Mouse (Mus musculus): ENCODE data around the gene Cntrl. TPM values are rescaled to one million over a fixed set of nuclear protein-coding genes. Genes with fewer than 3 reads are reported as not detected.
A peak's percentile ranks its signal among the peaks of the same experiment; 100 is the strongest.

Cntrl gene
- polyA plus RNA-seq, 1 experiment from 2014 or later = 22.5 TPM

- H3K9ac ChIP-seq (ENCODE audit: low read length) = no peak overlapping the region
- peaks cover 4 to 6% of the 10 kb centered on the region in 2 experiments for H3K4me1 ChIP-seq (ENCODE audit: control insufficient read depth in 2 of 2, insufficient read depth in 2 of 2, low read length in 2 of 2)
- no peak for ATAC-seq (ENCODE audit: insufficient number of reproducible peaks, insufficient read depth, low FRiP score, low read depth)
- no peaks in the 10 kb centered on the region for H3K27me3 ChIP-seq (ENCODE audit: control insufficient read depth, insufficient read depth, low read length)
- H3K4me2 ChIP-seq (ENCODE audit: low read length) = no peak overlapping the region
- no peaks in the 10 kb centered on the region for H3K36me3 ChIP-seq (ENCODE audit: control insufficient read depth, insufficient read depth, low read length)
- H3K4me3 ChIP-seq (ENCODE audit: control insufficient read depth in 1 of 2, insufficient read depth in 1 of 2, low read depth in 1 of 2, low read length in 2 of 2) = no peak overlapping the region
- H3K9me3 ChIP-seq (ENCODE audit: control insufficient read depth, low read length) = no peaks in the 10 kb centered on the region
- H3K27ac ChIP-seq (replicated peaks in 1 of 2; ENCODE audit: control insufficient read depth in 1 of 2, insufficient read depth in 1 of 2, low read depth in 2 of 2, low read length in 2 of 2) = no peak overlapping the region
Observed at GRCm38 (mm10) chr2:35102777-35103176, 6.5 kb upstream of the Cntrl start.

- Histone ChIP-seq H3K27me3 (ENCODE audit: control insufficient read depth, insufficient read depth, low read length) (no peaks in the 10 kb centered on the region), H3K27ac (replicated peaks in 1 of 2; ENCODE audit: control insufficient read depth in 1 of 2, insufficient read depth in 1 of 2, low read depth in 2 of 2, low read length in 2 of 2) (no peak overlapping the region), H3K4me2 (ENCODE audit: low read length) (no peak overlapping the region), H3K9ac (ENCODE audit: low read length) (no peak overlapping the region), H3K4me3 (ENCODE audit: control insufficient read depth in 1 of 2, insufficient read depth in 1 of 2, low read depth in 1 of 2, low read length in 2 of 2) (no peak overlapping the region), H3K9me3 (ENCODE audit: control insufficient read depth, low read length) (no peaks in the 10 kb centered on the region), H3K4me1 (ENCODE audit: control insufficient read depth in 2 of 2, insufficient read depth in 2 of 2, low read length in 2 of 2) (peaks cover 4 to 6% of the 10 kb centered on the region in 2 experiments), H3K36me3 (ENCODE audit: control insufficient read depth, insufficient read depth, low read length) (no peaks in the 10 kb centered on the region)
- WGBS = 72% methylated on average over 5 of the region's 5 CpGs
- no peak for ATAC-seq (ENCODE audit: insufficient number of reproducible peaks, insufficient read depth, low FRiP score, low read depth)
Observed at GRCm38 (mm10) chr2:35103558-35103957, 5.7 kb upstream of the Cntrl start.

- Histone ChIP-seq H3K27me3 (ENCODE audit: control insufficient read depth, insufficient read depth, low read length) (no peaks in the 10 kb centered on the region), H3K9ac (ENCODE audit: low read length) (no peak overlapping the region), H3K36me3 (ENCODE audit: control insufficient read depth, insufficient read depth, low read length) (no peaks in the 10 kb centered on the region), H3K27ac (replicated peaks in 1 of 2; ENCODE audit: control insufficient read depth in 1 of 2, insufficient read depth in 1 of 2, low read depth in 2 of 2, low read length in 2 of 2) (no peak overlapping the region), H3K9me3 (ENCODE audit: control insufficient read depth, low read length) (no peaks in the 10 kb centered on the region), H3K4me1 (ENCODE audit: control insufficient read depth in 2 of 2, insufficient read depth in 2 of 2, low read length in 2 of 2) (peaks cover 4 to 6% of the 10 kb centered on the region in 2 experiments), H3K4me2 (ENCODE audit: low read length) (no peak overlapping the region), H3K4me3 (ENCODE audit: control insufficient read depth in 1 of 2, insufficient read depth in 1 of 2, low read depth in 1 of 2, low read length in 2 of 2) (no peak overlapping the region)
- ATAC-seq (ENCODE audit: insufficient number of reproducible peaks, insufficient read depth, low FRiP score, low read depth) = no peak
- WGBS = 52% methylated on average over 3 of the region's 3 CpGs
Observed at GRCm38 (mm10) chr2:35104843-35105242, 4.4 kb upstream of the Cntrl start.

GRCm38 (mm10) chr2:35107984-35108635 is 1.2 kb upstream of the Cntrl start:
- WGBS = 57% methylated on average over 5 of the region's 5 CpGs
- H3K36me3 ChIP-seq (ENCODE audit: control insufficient read depth, insufficient read depth, low read length) = no peaks in the 10 kb centered on the region
- ATAC-seq (ENCODE audit: insufficient number of reproducible peaks, insufficient read depth, low FRiP score, low read depth) = no peak

GRCm38 (mm10) chr2:35108712-35109111 is 580 bp upstream of the Cntrl start:
- H3K27ac ChIP-seq (replicated peaks in 1 of 2; ENCODE audit: control insufficient read depth in 1 of 2, insufficient read depth in 1 of 2, low read depth in 2 of 2, low read length in 2 of 2) = peak overlapping the region; percentile 28 to 83
- no peaks in the 10 kb centered on the region for H3K9me3 ChIP-seq (ENCODE audit: control insufficient read depth, low read length)
- no peaks in the 10 kb centered on the region for H3K27me3 ChIP-seq (ENCODE audit: control insufficient read depth, insufficient read depth, low read length)
- H3K4me2 ChIP-seq (ENCODE audit: low read length) = peak overlapping the region; percentile 80
- WGBS = 32% methylated on average over 3 of the region's 3 CpGs
- ATAC-seq (ENCODE audit: insufficient number of reproducible peaks, insufficient read depth, low FRiP score, low read depth) = peak; percentile 24; the same call in 1 of the 2 replicates
- H3K4me3 ChIP-seq (ENCODE audit: control insufficient read depth in 1 of 2, insufficient read depth in 1 of 2, low read depth in 1 of 2, low read length in 2 of 2) = peak overlapping the region; percentile 84 to 94
- no peaks in the 10 kb centered on the region for H3K36me3 ChIP-seq (ENCODE audit: control insufficient read depth, insufficient read depth, low read length)
- peaks cover 0 to 6% of the 10 kb centered on the region in 2 experiments; a peak in 1 of 4 replicates for H3K4me1 ChIP-seq (ENCODE audit: control insufficient read depth in 2 of 2, insufficient read depth in 2 of 2, low read length in 2 of 2)
- peak overlapping the region; percentile 81 for H3K9ac ChIP-seq (ENCODE audit: low read length)

More at GRCm38 (mm10) chr2:35107984-35108635, 1.2 kb upstream of the Cntrl start:
- Histone ChIP-seq H3K27me3 (ENCODE audit: control insufficient read depth, insufficient read depth, low read length) (no peaks in the 10 kb centered on the region), H3K4me1 (ENCODE audit: control insufficient read depth in 2 of 2, insufficient read depth in 2 of 2, low read length in 2 of 2) (peaks cover 0 to 6% of the 10 kb centered on the region in 2 experiments; a peak in 1 of 4 replicates), H3K9me3 (ENCODE audit: control insufficient read depth, low read length) (no peaks in the 10 kb centered on the region), H3K9ac (ENCODE audit: low read length) (no peak overlapping the region), H3K27ac (replicated peaks in 1 of 2; ENCODE audit: control insufficient read depth in 1 of 2, insufficient read depth in 1 of 2, low read depth in 2 of 2, low read length in 2 of 2) (no peak overlapping the region), H3K4me2 (ENCODE audit: low read length) (no peak overlapping the region), H3K4me3 (ENCODE audit: control insufficient read depth in 1 of 2, insufficient read depth in 1 of 2, low read depth in 1 of 2, low read length in 2 of 2) (no peak overlapping the region)

GRCm38 (mm10) chr2:35109924-35110304 is 622 bp downstream of the Cntrl start:
- Histone ChIP-seq H3K4me2 (ENCODE audit: low read length) (peak overlapping the region; percentile 80), H3K4me3 (ENCODE audit: control insufficient read depth in 1 of 2, insufficient read depth in 1 of 2, low read depth in 1 of 2, low read length in 2 of 2) (peak overlapping the region; percentile 84 to 94), H3K27me3 (ENCODE audit: control insufficient read depth, insufficient read depth, low read length) (no peaks in the 10 kb centered on the region), H3K9ac (ENCODE audit: low read length) (peak overlapping the region; percentile 81), H3K9me3 (ENCODE audit: control insufficient read depth, low read length) (no peaks in the 10 kb centered on the region), H3K36me3 (ENCODE audit: control insufficient read depth, insufficient read depth, low read length) (no peaks in the 10 kb centered on the region), H3K4me1 (ENCODE audit: control insufficient read depth in 2 of 2, insufficient read depth in 2 of 2, low read length in 2 of 2) (peaks cover 0 to 6% of the 10 kb centered on the region in 2 experiments; a peak in 1 of 4 replicates), H3K27ac (replicated peaks in 1 of 2; ENCODE audit: control insufficient read depth in 1 of 2, insufficient read depth in 1 of 2, low read depth in 2 of 2, low read length in 2 of 2) (peak overlapping the region in 1 of 2 experiments; percentile 83; a peak in 2 of 4 replicates)
- no peak for ATAC-seq (ENCODE audit: insufficient number of reproducible peaks, insufficient read depth, low FRiP score, low read depth)
- WGBS = 3% methylated on average over 13 of the region's 13 CpGs

GRCm38 (mm10) chr2:35110521-35110920 is 1.2 kb downstream of the Cntrl start:
- Histone ChIP-seq H3K9ac (ENCODE audit: low read length) (no peak overlapping the region), H3K4me1 (ENCODE audit: control insufficient read depth in 2 of 2, insufficient read depth in 2 of 2, low read length in 2 of 2) (peaks cover 0 to 6% of the 10 kb centered on the region in 2 experiments; a peak in 1 of 4 replicates), H3K36me3 (ENCODE audit: control insufficient read depth, insufficient read depth, low read length) (no peaks in the 10 kb centered on the region), H3K4me3 (ENCODE audit: control insufficient read depth in 1 of 2, insufficient read depth in 1 of 2, low read depth in 1 of 2, low read length in 2 of 2) (no peak overlapping the region), H3K9me3 (ENCODE audit: control insufficient read depth, low read length) (no peaks in the 10 kb centered on the region), H3K27me3 (ENCODE audit: control insufficient read depth, insufficient read depth, low read length) (no peaks in the 10 kb centered on the region), H3K27ac (replicated peaks in 1 of 2; ENCODE audit: control insufficient read depth in 1 of 2, insufficient read depth in 1 of 2, low read depth in 2 of 2, low read length in 2 of 2) (no peak overlapping the region), H3K4me2 (ENCODE audit: low read length) (peak overlapping the region; percentile 80; the same call in 1 of the 2 replicates)
- no peak for ATAC-seq (ENCODE audit: insufficient number of reproducible peaks, insufficient read depth, low FRiP score, low read depth)
- 51% methylated on average over 2 of the region's 2 CpGs for WGBS

Data from heart, embryonic 14.5 days (tissue).